Mouse (Mus musculus) lung, postnatal 0 days (tissue): ENCODE data around the gene Jak1.

ENCODE experiments used
- CTCF ChIP-seq: IDR thresholded peaks from 2 replicates; pipeline ENCODE4 v1.5.1; 2016; ENCODE audit warnings: antibody characterized with exemption, mild to moderate bottlenecking
- EP300 ChIP-seq: IDR thresholded peaks from 2 replicates; pipeline ENCODE4 v1.6.1; 2016; ENCODE audit warnings: antibody characterized with exemption, mild to moderate bottlenecking, control low read depth

DNA sequence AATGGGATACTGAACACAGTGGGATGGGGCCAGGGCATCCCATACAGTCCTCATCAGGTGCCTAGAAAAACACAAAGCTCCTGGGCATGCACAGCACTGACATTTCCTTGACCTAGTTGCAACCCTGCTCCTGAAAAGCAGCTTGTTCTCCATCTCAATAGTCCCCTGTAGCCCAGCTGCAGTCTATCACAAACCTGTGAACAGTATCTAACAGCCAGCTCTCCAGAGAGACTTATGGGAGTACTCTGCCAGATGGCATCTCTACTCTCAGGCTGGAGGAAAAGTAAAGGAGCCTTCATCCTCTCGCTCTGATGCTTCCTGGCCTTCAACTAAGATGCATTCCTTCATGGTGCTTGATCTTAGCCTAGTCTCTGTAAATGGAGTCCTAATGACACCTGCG, 100.4 kb downstream of the Jak1 start:
- TF ChIP-seq CTCF (no peak), EP300 (no peak)
